Mouse (Mus musculus): ENCODE results near the gene Cntn1.

DNA sequence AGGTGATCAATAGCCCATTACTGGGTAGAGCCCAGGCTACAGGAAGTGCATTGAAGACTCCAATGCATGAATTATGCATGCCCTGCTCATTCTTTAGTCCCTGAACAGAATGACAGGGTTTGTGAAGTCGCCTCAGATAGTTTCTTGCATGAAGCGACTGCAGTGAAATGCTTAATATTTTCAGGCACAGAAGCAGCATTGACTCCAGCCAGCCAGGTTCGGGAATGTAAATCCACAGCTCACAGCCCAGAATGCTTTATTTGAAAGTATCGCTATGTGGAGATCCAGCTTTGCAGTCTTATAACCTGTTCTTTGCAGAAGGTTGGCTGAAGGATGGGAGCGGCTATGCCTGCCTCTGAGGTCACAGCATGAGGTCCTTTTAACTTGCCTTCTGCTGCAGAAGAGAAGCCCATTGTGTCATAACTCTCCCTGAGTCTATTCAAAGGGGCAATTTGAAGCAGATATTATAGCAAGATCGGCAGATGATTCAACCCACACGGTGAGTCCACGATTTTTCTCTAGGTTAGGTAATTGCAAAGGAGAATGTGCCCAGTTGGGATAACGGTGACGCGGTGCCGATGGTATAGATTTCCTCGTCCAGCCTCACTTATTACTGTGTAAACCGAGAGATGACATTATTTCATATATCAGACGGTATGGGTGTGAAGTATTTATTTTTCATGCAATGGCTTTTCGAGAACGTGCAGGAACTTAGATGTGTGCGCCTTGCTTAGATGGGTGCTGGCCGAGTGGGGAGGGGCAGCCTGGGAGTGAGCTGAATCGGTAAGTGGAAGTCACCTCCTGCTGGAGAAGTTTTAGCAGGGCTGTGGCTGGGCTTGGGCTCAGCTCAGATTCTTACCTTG, 110.4 kb downstream of the Cntn1 start:
- no peak for TF ChIP-seq CTCF (IDR thresholded peaks at IDR 0.05; ENCODE audit: borderline replicate concordance, insufficient read depth, low read length)
- TF ChIP-seq POLR2A (IDR thresholded peaks at IDR 0.05; ENCODE audit: low read depth, low read length), result no peak

Measured in embryonic fibroblast, embryonic 13.5 days (primary cell).